Mouse (Mus musculus): ENCODE results near the gene Fyn. TPM values are rescaled to one million over a fixed set of nuclear protein-coding genes. Genes with fewer than 3 reads are reported as not detected.

Fyn gene
- total and polyA plus RNA-seq, 3 experiments = 14.9 to 42.4 (median 19.9) TPM

- H3K27ac ChIP-seq (ENCODE audit: insufficient read depth, low read depth) = no peak overlapping the region
- H3K4me1 ChIP-seq (ENCODE audit: control insufficient read depth in 1 of 2, insufficient read depth in 2 of 2) = peaks cover 0 to 14% of the 10 kb centered on the region in 2 experiments; a peak in 1 of 4 replicates
- dilution Hi-C loops (cut with MboI; ENCODE audit: extremely low pct_ligation_motif_present, extremely low pct_unique_long_range_greater_than_20kb, low sequenced_read_pairs) = no loop called here
- no peak overlapping the region for H3K9ac ChIP-seq (ENCODE audit: insufficient read depth, low read depth)
- no peaks in the 10 kb centered on the region for H3K79me2 ChIP-seq (replicated peaks; ENCODE audit: control insufficient read depth, extremely low read depth, insufficient read depth, poor library complexity, severe bottlenecking)
- DNase-seq (ENCODE audit: extremely low read depth) = no peak
- in situ Hi-C loops (cut with MboI; ENCODE audit: low pct_ligation_motif_present, low pct_unique_long_range_greater_than_20kb, low sequenced_read_pairs) = loop anchor here (5.0 kb wide), 2 partner anchors 284 to 354 kb away; no protein-coding TSS in a partner anchor
- no peak overlapping the region for H3K4me2 ChIP-seq (ENCODE audit: insufficient read depth, low read depth, poor library complexity, severe bottlenecking)
- no peaks in the 10 kb centered on the region for H3K27me3 ChIP-seq (replicated peaks)
- H3K9me3 ChIP-seq (replicated peaks; ENCODE audit: low read length) = no peaks in the 10 kb centered on the region
- peaks cover 0 to 71% of the 10 kb centered on the region in 2 experiments for H3K36me3 ChIP-seq (replicated peaks in 1 of 2; ENCODE audit: control insufficient read depth in 1 of 2, insufficient read depth in 1 of 2, low read length in 1 of 2)
- TF ChIP-seq UBTF (IDR thresholded peaks at IDR 0.05; ENCODE audit: low read depth, low read length) = no peak
- H3K4me3 ChIP-seq (replicated peaks in 1 of 3; ENCODE audit: low read depth in 2 of 3, low read length in 2 of 3, poor library complexity in 1 of 3) = no peak overlapping the region
Measured at GRCm38 (mm10) chr10:39521327-39521726, 152.7 kb downstream of the Fyn start.

- H3K27ac ChIP-seq (ENCODE audit: insufficient read depth, low read depth) = no peak overlapping the region
- dilution Hi-C loops (cut with MboI; ENCODE audit: extremely low pct_ligation_motif_present, extremely low pct_unique_long_range_greater_than_20kb, low sequenced_read_pairs) (no loop called here), in situ Hi-C loops (cut with MboI; ENCODE audit: low pct_ligation_motif_present, low pct_unique_long_range_greater_than_20kb, low sequenced_read_pairs) (loop anchor here (5.0 kb wide), 2 partner anchors 285 to 355 kb away; no protein-coding TSS in a partner anchor)
- peaks cover 0 to 71% of the 10 kb centered on the region in 2 experiments for H3K36me3 ChIP-seq (replicated peaks in 1 of 2; ENCODE audit: control insufficient read depth in 1 of 2, insufficient read depth in 1 of 2, low read length in 1 of 2)
- no peak overlapping the region for H3K9ac ChIP-seq (ENCODE audit: insufficient read depth, low read depth)
- no peaks in the 10 kb centered on the region for H3K27me3 ChIP-seq (replicated peaks)
- no peaks in the 10 kb centered on the region for H3K9me3 ChIP-seq (replicated peaks; ENCODE audit: low read length)
- H3K79me2 ChIP-seq (replicated peaks; ENCODE audit: control insufficient read depth, extremely low read depth, insufficient read depth, poor library complexity, severe bottlenecking) = no peaks in the 10 kb centered on the region
- H3K4me2 ChIP-seq (ENCODE audit: insufficient read depth, low read depth, poor library complexity, severe bottlenecking) = no peak overlapping the region
- no peak for TF ChIP-seq RCOR1 (conservative IDR thresholded peaks at IDR 0.05; ENCODE audit: low read depth, low read length)
- no peak for TF ChIP-seq GABPA (IDR thresholded peaks at IDR 0.05; ENCODE audit: insufficient replicate concordance, low read depth, low read length)
- no peak for TF ChIP-seq NRF1 (IDR thresholded peaks at IDR 0.05; ENCODE audit: low read depth, low read length)
- TF ChIP-seq CHD2 (IDR thresholded peaks at IDR 0.05; ENCODE audit: low read length) = no peak
- TF ChIP-seq ZC3H11A (IDR thresholded peaks at IDR 0.05; ENCODE audit: low read depth, low read length) = no peak
- no peak for TF ChIP-seq USF1 (IDR thresholded peaks at IDR 0.05; ENCODE audit: low read depth, low read length)
- TF ChIP-seq CTCF (conservative IDR thresholded peaks at IDR 0.05 in 1 of 2, IDR thresholded peaks at IDR 0.05 in 1 of 2; ENCODE audit: low read depth in 2 of 2, low read length in 2 of 2) = no peak
- TF ChIP-seq MYC (IDR thresholded peaks at IDR 0.05; ENCODE audit: low read depth, low read length) = no peak
- no peak for TF ChIP-seq TBP (conservative IDR thresholded peaks at IDR 0.05; ENCODE audit: low read depth, low read length)
- TF ChIP-seq SMC3 (IDR thresholded peaks at IDR 0.05; ENCODE audit: low read depth, low read length) = no peak
- TF ChIP-seq MAFK (IDR thresholded peaks at IDR 0.05; ENCODE audit: insufficient replicate concordance, low read length) = no peak
- TF ChIP-seq POLR2A (IDR thresholded peaks at IDR 0.05; ENCODE audit: low read depth, low read length) = no peak
- no peak for TF ChIP-seq RAD21 (IDR thresholded peaks at IDR 0.05; ENCODE audit: low read depth, low read length)
- no peak for TF ChIP-seq SIN3A (IDR thresholded peaks at IDR 0.05; ENCODE audit: low read length)
- no peak for TF ChIP-seq MAZ (IDR thresholded peaks at IDR 0.05; ENCODE audit: low read depth, low read length)
- TF ChIP-seq EP300 (IDR thresholded peaks at IDR 0.05; ENCODE audit: low read length) = no peak
- TF ChIP-seq JUND (conservative IDR thresholded peaks at IDR 0.05; ENCODE audit: low read depth, low read length) = no peak
- TF ChIP-seq UBTF (IDR thresholded peaks at IDR 0.05; ENCODE audit: low read depth, low read length) = no peak
- TF ChIP-seq ELF1 (IDR thresholded peaks at IDR 0.05; ENCODE audit: low read depth, low read length) = no peak
- H3K4me3 ChIP-seq (replicated peaks in 1 of 3; ENCODE audit: low read depth in 2 of 3, low read length in 2 of 3, poor library complexity in 1 of 3) = no peak overlapping the region
- no peak for DNase-seq (ENCODE audit: extremely low read depth)
- H3K4me1 ChIP-seq (ENCODE audit: control insufficient read depth in 1 of 2, insufficient read depth in 2 of 2) = peaks cover 0 to 13% of the 10 kb centered on the region in 2 experiments; a peak in 1 of 4 replicates
Measured at GRCm38 (mm10) chr10:39521861-39522391, 153.3 kb downstream of the Fyn start.
